Mouse (Mus musculus) CD4-positive, CD25-positive, alpha-beta regulatory T cell, adult 4 months (primary cell): ENCODE data around the gene C1ql1. TPM values are rescaled to one million over a fixed set of nuclear protein-coding genes. Genes with fewer than 3 reads are reported as not detected.
"Not testable (repeated sequence)": the region's sequence is repeated elsewhere in the genome, so short reads cannot be mapped to it uniquely, and the experiment has no call there.

Source experiments
- ATAC-seq: one replicate; pipeline ENCODE4 v1.8.0; 2017
- polyA plus RNA-seq, 2 experiments: library from polyadenylated mRNA; unstranded; fragments of 100-300 nt; shearing (Covaris generic); gene quantifications; one replicate each; pipeline ENCODE4 v1.2.1; 2017

C1ql1 gene
- polyA plus RNA-seq, result not detected

DNA sequence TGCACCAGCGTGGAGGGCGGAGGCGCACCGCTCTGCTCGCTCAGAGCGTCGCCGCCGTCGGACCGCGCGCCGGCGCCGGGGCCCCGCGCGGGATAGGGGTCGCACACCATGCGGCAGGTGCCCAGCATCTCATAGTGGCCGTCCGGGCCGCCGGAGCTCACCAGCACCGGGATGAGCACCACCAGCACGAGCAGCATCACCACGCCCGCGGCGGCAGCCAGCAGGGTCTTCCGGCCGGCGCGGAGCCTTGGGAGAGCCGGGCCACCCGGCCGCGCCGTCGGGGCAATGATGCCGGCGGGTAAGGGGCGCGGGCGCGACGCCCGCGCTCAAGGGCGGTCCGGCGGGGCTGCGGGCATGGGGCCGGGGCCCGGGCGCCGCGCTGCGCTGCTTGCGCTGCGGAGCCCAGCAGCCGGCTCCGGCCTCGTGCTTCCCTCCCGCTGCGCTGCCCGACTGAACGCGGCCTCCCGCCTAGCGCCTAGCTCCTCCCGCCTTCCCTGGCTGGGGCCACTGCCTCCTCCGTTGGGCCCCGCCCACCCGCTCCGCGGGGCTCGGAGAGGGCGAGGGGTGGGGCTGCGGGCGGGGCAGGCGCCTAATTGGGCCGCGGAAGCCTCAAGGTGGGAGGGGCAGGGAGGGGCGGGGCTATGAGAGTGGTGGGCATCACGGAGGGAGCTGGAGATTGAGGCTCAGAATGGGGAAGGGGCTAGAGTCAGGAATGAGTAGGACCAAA is at the start of gene C1ql1:
Gene C1ql1, minus strand, starts transcription at position 424 of the 727 bp plus-strand sequence.
- peak; percentile 78 for ATAC-seq

DNA sequence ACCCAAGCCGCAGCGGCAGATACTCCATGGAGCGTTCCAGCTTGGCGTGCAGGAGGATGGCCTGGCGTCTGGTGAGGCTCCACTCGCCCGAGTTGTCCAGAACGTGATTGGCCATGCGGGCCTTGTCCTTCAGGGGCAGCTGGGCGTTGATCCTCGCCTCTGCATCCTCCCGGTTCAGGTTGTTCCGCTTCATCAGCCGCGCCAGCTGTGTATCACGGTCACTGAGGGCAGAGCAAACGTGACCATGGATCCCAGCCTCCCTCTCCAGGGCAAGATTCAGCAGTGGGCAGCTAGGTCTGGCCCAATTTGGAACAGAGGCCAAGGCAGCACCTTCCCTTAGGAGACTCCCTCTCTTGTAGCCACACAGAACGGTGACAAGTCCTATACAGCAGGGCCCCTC is 48.5 kb upstream of the C1ql1 start:
- ATAC-seq, result no peak

DNA sequence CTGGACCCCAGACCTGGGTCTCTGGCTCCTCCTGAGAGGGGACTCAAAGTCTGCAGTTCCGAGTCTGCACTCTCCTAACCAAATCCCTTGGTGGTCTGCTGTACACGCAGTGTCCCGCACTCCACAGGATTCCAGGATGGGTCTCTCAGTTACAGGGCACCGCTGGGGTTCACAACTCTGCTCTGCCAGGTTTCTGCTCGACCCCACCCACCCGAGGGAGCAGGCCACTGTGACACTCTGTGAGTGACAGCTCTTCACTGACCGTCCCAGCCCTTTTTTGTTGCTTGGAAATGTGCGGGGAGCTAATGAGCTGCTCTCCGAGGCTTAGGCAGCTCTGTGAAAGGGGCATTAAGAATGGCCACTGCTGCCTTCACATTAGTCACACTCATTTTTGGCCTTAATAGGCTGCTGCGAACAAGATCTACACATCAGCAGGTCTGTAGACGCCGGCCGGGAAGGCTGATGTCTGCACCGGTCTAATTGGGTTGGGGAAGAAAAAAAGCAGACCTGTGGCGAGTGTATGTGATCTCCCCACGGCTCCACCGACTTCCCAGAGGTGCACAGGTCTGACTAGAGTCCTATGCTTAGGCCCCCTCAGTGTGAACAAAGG is 47.0 kb upstream of the C1ql1 start:
- no peak for ATAC-seq

DNA sequence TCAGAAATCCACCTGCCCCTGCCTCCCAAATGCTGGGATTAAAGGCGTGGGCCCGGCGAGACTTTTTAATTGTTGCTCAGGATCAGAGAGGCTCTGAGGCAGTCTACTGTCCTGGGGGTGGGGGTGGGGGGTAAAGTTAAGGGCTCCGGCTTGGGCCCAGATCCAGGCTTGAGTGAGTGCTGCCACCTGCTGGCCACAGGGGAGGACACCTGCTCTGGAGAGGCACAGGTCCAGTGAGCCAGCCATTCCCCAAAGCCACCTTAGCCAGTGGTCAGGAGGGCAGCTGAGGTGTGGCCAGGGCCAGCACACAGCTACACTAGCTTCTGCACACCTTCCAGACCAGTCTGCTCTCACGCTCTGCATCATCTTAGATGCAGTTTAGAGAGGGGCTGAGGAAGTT is 46.5 kb upstream of the C1ql1 start:
- no peak for ATAC-seq

DNA sequence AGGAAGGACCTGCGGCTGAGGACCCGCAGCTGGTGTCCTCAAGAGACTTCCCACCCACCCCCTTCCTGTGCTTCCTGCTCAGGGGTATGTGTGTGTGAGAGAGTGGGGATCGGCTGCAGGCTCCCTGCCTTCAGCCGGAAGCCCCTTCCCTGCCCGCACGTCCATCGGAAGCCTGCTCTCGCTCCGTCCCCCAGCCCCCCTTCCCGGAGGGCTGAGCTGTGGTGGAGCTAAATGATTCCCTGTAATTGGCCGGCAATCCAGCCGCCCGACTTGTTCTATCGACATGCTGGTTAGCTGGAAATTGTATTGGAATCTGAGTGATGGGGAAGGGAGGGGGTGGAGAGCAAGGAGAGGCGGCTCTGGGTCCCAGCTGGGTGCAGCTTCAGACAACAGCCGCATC is 45.2 kb upstream of the C1ql1 start:
- ATAC-seq, result no peak

DNA sequence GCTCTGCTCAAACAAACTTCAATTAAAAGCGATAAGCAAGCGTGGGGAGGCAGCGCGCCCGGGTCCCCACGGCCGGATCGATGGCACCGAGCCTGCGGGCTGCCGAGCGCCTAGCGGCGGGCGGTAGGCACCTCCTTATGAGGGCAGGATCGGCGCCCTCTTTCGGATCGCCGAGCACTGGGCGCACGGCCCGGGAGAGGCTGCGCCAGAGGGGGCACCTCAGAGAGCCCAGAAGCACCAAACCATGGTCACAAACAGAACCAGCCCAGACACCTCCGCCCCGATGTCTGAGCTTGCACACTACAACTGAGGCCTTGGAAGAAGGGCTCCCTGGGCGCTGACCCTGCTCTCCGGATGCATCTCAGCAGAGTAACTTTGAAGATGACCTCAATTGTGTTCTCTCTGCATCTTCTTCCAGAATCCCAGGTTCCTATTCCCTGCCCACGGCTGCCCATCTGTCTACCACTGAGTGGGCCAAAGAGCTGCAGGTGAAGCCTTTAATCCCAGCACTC is 43.7 kb upstream of the C1ql1 start:
- ATAC-seq, result no peak

DNA sequence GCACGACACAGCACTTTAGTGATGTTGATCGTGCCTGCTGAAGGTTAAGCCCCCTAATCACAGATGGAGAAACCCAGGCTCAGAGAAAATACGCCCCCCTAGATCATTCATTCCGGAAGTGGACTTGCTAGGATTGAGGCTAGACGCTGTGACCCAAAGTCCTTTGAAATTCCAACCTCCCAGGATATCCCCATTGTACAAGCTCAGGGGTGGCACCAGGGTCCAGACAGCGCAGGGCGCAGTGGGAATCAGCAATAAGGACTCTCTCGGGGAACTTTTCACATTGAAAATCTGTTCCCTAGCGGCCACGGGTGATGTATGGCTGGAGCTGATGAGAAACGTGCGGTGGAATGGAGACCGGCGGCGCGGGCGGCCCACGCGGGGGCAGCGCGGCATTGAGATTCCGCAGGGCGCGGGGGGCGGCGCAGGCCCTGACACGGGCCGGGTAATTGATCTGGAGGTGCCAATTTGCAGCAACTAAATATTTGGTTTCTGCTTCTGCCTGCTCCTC is 43.2 kb upstream of the C1ql1 start:
- no peak for ATAC-seq

DNA sequence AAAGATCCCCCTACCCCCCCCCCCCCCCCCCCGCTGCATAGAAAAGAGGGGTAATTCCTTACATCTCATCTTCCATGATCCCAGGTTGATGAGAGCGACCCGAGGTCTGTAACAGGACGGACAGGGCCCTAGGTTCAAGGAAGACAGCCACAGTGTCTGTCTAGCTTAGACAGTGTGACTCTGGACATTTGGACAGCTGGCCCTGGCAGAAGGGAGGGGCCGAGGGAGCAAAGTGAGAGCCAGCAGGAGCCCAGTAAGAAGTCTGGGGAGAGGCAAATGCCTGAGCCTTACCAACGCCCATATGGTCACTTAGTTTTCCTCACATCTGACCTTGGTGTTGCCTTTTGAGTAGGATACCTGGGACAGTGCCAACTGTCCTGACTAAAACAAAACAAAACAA is 38.7 kb upstream of the C1ql1 start:
- ATAC-seq, result no peak

DNA sequence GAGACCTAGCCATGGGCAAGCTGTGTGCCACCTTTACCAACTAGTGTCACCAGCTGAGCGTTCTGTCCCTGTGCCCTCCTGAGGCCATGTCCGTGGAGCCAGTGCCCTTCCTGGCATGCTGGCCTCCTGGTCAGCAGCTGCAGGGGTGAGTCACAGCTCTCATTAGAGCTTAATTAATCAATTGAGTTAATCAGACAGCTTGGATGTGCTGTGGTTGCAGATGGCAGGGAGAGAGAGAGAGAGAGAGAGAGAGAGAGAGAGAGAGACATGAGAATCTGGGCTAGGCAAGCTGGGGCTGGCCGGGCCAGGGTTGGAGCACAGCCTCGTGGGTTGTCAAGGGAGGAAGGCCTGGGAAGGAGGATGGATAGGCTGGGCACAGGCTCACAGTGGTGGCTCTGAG is 38.1 kb upstream of the C1ql1 start:
- ATAC-seq, result no peak

DNA sequence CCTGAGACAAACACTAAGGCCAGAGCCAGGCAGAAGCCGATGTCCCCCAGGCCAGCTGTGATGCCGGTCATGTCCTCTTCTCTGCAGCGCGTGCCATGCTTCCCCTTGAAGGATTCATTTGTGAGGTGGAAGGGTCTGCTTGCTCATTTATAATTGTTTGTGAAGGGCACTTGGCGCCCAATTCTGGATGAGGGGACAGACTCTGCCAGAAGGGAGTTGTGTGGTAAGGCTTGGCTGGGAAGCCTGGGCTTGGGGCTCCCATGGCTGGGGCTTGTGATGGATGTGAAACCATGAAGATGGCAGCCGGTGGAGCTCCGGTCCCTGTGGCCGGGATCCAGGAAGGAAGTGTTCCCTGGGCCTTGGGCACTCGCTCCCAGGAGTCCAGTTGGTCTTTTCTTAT is 37.6 kb upstream of the C1ql1 start:
- ATAC-seq, result no peak

DNA sequence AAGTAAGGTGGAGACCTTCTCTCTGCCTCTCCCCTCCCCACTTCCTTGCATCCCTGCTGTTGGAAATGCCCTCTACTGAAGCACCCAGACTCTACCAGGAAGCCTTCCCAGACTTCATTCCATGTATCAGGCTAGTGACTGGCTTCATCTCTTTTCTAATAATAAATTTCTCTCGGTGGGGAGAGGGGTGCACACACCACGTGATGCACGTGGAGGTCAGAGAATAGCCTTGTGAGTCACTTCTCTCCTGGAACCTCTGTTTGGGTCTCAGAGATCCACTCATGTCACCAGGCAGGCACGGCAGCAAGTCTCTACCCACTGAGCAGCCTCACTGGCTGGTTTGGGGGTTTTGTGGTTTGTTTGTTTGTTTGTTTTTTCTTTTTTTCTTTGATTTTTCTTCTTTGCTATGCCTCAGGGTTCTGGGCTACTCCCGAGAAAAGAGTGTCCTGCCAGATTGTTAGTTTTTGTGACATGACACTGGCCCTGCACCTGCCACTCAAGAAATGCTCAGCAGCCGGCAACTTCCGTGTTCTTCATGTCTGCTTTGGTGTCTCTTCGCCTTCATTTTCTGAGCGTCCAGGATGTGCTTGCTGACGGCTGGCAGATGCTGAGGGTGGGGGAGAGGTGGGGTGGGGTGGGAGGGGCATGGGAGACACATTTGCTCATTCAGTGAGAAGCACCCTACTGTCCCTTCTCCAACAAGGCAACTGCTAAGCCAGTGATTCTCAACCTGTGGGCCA is 34.8 kb upstream of the C1ql1 start:
- no peak for ATAC-seq

DNA sequence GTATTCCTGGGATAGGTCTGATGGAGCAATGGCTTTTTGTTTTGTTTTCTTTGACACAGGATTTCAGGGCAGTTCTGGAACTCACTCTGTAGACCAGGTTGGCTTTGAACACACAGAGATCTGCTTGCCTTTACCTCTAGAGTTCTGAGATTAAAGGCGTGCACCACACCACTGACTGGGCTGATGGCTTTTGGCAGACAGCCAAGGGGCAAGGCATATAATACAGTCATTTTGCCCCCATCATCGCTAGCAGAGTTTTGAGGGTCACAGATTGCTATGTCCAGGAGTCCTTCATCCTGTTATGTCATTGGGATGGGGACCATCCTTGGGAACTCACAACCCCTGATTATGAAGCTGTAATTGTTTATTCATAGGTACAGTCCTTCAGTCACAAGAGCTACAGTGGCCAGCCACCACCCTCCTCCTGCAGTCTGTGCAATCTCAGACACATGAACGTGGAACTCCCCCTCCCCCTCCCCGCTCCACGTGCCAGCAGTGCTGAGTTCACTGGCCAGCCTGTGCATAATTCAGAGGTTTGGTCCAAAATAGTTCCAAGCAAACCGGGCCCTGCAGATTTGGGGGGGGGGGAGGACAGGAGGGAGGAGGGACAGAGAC is 31.7 kb upstream of the C1ql1 start:
- ATAC-seq, result no peak

DNA sequence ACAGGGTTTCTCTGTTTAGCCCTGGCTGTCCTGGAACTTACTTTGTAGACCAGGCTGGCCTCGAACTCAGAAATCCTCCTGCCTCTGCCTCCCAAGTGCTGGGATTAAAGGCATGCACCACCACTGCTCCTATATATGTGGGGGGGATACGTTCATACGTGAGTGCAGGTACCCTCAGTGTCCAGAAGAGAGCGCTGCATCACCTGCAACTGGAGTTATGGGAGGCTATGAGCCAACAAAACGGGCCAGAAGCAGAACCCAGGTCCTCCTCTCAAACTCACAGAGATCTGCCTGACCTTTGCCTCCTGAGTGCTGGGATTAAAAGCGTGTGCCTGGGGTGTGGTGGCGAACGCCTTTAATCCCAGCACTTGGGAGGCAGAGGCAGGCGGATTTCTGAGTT is 29.5 kb upstream of the C1ql1 start:
- ATAC-seq, result not testable (repeated sequence)

DNA sequence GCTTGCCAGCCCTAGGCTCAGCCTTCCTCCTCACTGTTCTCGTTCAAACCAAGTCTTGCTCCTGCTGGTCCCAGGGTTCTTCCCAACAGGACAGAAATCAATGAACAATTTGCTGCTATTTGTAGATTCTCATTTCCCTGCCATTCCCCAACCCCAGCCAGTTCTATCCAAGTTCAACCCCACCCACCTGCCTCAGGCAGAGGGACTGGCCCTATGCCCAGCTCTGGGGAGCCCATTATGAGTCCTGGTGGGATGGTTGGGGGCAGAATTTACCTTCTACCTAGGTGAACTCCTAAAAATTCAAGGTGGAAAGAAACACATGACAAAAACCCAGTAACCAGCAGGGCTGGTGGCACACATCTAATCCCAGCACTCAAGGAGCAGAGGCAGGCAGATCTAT is 25.8 kb upstream of the C1ql1 start:
- ATAC-seq, result no peak

DNA sequence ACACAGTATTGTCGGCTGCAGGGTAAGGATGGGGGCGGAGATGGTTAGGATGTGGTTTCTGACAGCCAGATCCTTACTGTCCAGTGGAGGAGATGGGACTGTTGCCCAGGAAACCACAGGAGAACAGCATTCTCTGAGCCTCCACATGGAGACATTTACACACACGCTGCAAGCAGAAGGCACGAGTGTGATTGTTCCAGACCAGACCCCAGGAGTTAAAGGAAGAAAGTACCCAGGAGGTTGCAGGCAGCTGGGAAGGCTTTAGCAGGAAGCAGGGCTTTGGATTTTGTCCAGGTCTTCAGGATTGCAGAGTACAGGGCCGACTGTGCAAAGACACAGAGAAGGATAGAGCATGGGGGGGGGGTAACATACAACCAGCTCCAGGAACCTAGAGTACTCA is 25.1 kb upstream of the C1ql1 start:
- no peak for ATAC-seq

DNA sequence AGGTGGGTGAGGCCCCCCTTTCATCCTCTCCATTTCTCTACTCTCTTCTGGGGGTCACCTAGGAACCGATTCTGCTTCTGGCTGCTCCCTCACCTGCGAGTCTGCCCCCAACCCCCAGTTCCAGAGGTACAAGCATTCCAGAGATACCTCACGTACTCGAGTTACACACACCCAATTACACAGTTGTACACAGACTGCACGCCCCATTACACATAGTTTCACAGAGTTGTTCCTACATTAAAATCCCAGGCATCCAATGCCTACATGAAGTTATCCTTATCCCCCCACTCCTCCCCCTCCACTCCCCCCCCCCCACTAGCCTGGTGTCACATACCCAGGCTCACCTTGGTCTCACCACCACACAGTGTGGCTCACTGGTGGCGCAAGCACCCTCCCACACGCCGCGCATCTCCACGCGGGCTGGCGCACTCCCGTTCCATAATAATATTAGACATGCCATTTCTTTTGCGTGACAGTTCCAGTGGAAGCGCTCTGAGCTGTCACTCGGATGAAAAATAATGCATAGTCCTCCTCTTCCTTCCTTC is 18.1 kb upstream of the C1ql1 start:
- ATAC-seq, result no peak

DNA sequence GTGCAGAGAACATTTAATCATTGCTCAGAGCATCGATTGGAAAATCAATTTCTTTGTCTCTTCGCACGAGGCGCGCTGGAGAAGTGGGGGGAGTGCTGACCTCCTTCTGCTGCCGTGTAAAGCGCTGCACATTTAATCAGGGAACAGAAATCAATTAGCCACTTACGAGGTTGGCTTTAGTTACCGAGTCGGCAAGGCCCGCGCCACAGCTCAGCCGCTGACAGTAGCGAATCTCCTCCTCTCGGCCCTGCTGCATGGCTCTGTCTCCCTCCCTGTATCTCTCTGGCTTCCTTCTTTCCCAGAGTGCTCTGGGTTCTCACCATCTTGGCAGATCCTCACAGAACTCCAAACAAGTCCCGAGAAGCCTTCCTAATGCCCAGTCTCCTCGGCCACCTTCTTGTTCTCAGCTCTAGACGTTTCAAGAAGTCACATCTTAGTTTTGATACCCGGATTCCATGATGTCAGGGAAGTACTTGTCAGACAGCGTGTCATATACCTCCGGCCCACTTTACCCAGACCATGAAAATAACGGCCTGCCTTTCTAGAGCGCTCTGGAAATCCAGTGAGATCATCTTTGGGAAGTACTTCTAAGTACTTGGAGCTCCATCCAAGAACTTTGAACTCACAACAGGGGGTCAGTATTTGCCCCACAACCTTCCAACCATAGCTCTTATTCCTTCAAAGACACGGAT is 17.5 kb upstream of the C1ql1 start:
- no peak for ATAC-seq

DNA sequence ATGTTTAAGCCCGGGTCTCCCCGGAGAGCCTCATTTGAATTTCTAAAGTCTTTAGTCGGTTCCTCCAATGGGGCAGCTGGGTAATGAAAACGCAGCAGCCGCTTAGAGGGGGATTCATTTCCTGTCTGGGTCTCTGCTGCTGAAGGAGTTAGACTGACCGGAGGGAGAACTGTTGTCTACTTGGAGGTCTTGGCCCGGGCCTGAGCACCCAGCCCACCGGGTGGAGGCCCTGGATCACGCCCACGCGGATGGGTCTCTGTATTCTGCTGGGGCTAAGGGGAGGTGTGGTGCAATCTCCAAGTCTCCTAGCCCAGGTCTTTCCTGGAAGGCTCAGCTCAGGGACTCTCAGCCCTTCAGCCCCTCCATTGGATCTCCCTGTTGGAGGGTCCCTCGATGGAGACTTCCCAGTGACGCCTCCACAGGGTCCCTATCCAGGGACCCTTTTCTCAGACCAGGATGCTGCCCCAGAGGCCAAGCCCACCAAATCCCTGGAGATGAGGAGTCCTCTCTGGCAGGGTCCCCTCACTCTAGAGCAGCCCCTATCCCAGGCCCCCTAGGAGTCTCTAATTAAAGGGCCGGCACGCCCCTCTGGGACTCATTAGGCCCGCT is 16.9 kb upstream of the C1ql1 start:
- no peak for ATAC-seq

DNA sequence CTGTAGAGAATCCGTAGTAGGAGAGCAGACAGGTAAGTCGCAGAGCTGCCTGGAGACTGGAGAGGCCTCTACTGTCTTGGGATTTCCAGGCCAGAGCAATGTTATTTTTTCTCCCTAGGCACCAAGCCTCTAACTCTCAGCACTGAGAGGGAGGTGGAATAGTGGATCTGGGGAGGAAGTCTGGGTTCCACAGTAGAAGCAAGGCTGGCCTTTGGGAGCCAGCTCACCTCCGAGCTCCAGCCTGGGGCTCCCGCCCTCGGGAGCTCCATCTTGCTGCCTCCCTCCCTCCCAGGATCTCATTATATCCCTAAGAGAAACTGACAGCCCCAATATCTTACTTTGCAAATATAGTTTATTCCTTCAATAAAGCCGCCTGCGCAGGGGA is 16.4 kb upstream of the C1ql1 start:
- ATAC-seq, result no peak

DNA sequence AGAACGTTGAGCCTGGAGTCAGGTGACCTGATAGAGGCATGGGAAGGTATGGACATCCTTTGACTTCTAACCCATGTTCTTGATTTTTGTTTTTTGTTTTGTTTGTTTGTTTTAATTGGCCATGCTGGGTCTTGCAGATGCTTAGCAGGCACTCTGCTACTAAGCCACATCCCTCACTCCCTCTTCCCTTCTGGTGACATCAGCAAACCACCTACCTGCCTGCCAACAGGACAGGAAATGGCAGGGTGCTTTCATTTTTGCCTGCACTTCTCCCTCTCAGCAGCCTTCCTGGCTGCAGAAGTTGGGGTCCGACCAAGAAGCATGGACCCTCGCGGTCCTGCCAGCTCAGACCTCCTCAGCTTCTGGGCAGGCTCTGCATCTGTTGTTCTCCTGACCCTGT is 14.6 kb upstream of the C1ql1 start:
- ATAC-seq, result peak; percentile 64

DNA sequence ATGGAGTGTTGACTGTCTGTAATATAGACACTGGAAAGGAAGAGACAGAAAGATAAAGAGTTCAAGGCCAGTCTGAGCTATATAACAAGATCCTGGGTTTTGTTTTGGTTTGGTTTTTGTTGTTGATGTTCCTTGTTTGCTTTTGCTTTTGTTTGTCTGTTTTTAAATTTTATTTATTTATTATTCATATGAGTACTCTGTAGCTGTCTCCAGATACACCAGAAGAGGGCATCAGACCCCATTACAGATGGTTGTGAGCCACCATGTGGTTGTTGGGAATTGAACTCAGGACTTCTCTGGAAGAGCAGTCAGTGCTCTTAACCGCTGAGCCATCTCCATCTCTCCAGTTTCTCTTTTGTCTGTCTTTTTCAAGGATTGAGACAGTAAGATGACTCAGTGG is 12.4 kb upstream of the C1ql1 start:
- no peak for ATAC-seq

DNA sequence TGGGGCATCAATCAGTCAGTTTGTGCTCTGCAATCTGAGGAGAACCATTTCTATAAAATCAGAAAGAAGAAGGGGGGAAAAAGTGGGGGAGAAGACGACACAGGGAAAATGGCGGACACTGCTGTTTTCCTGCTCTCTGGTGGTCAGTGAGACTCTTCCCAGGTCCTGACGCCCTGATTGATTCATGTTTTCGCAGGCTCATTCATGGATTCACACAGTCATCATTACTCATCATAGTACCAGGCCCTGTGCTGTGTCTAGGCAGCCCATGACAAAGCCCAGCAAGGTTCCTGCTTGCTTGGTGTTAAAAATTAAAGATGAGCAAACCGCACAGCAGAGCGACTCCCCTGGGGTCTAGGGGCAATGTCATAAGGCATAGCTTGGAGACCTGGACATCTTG is 11.9 kb upstream of the C1ql1 start:
- ATAC-seq, result no peak
